Mouse (Mus musculus): ENCODE measurements around the gene C1qtnf12. TPM values are rescaled to one million over a fixed set of nuclear protein-coding genes. Genes with fewer than 3 reads are reported as not detected.

C1qtnf12 gene
- polyA plus RNA-seq (2015; fragmentation: Nextera tagmentation; extraction: Ambion mirVana): 48.3 and 50.3 TPM in 2 replicates

- peaks cover 21% of the 10 kb centered on the region for H3K4me1 ChIP-seq
- H3K9ac ChIP-seq: peak within 1 kb of the TSS; percentile 63
- H3K27ac ChIP-seq: peak within 1 kb of the TSS; percentile 76
- peaks cover 32% of the 10 kb centered on the region for H3K36me3 ChIP-seq
- H3K9me3 ChIP-seq: no peaks in the 10 kb centered on the region
- H3K4me3 ChIP-seq: peak within 1 kb of the TSS; percentile 62
- ATAC-seq (ENCODE audit: insufficient number of reproducible peaks, low FRiP score, low TSS enrichment, low read depth): peak; percentile 60
- peak within 1 kb of the TSS; percentile 97 for H3K4me2 ChIP-seq
- no peaks in the 10 kb centered on the region for H3K27me3 ChIP-seq
- under 1% methylated on average over 42 of the region's 42 CpGs for WGBS
Observed at GRCm38 (mm10) chr4:155962167-155962971, at the start of gene C1qtnf12. C1qtnf12 (plus strand) TSS chr4:155962318.

- no peak for ATAC-seq (ENCODE audit: insufficient number of reproducible peaks, low FRiP score, low TSS enrichment, low read depth)
- Histone ChIP-seq H3K4me2 (no peak overlapping the region), H3K27me3 (no peaks in the 10 kb centered on the region), H3K27ac (no peak overlapping the region), H3K4me1 (no peaks in the 10 kb centered on the region), H3K4me3 (no peak overlapping the region), H3K9me3 (no peaks in the 10 kb centered on the region), H3K36me3 (no peaks in the 10 kb centered on the region), H3K9ac (no peak overlapping the region)
- WGBS: 58% methylated on average over 1 of the region's 1 CpGs
Observed at GRCm38 (mm10) chr4:155932031-155932430, 30.1 kb upstream of the C1qtnf12 start.

GRCm38 (mm10) chr4:155943049-155943452 lies 19.1 kb upstream of the C1qtnf12 start:
- peaks cover 22% of the 10 kb centered on the region for H3K4me1 ChIP-seq
- H3K9ac ChIP-seq: peak overlapping the region; percentile 91
- H3K27ac ChIP-seq: peak overlapping the region; percentile 93
- under 1% methylated on average over 17 of the region's 17 CpGs for WGBS
- H3K4me2 ChIP-seq: peak overlapping the region; percentile 90
- H3K36me3 ChIP-seq: peaks cover 14% of the 10 kb centered on the region
- no peaks in the 10 kb centered on the region for H3K9me3 ChIP-seq
- ATAC-seq (ENCODE audit: insufficient number of reproducible peaks, low FRiP score, low TSS enrichment, low read depth): 0 out of 2 replicates have a peak, but pooled peaks have one; percentile 15
- H3K27me3 ChIP-seq: no peaks in the 10 kb centered on the region
- peak overlapping the region; percentile 98 for H3K4me3 ChIP-seq

GRCm38 (mm10) chr4:155943534-155944249 lies 18.4 kb upstream of the C1qtnf12 start, which contains the start of gene Ube2j2:
Ube2j2 (plus strand) TSS chr4:155943831.
- Histone ChIP-seq H3K27me3 (no peaks in the 10 kb centered on the region), H3K4me3 (peak within 1 kb of the TSS; percentile 98), H3K36me3 (peaks cover 20% of the 10 kb centered on the region), H3K27ac (peak within 1 kb of the TSS; percentile 93), H3K9me3 (no peaks in the 10 kb centered on the region), H3K4me2 (peak within 1 kb of the TSS; percentile 90), H3K9ac (peak within 1 kb of the TSS; percentile 91), H3K4me1 (peaks cover 22% of the 10 kb centered on the region)
- under 1% methylated on average over 74 of the region's 85 CpGs for WGBS
- peak; percentile 93 for ATAC-seq (ENCODE audit: insufficient number of reproducible peaks, low FRiP score, low TSS enrichment, low read depth)

- WGBS: under 1% methylated on average over 17 of the region's 17 CpGs
- peak overlapping the region; percentile 77; the same call in 1 of the 2 replicates for H3K27ac ChIP-seq
- no peaks in the 10 kb centered on the region for H3K27me3 ChIP-seq
Observed at GRCm38 (mm10) chr4:155944271-155944670, 17.8 kb upstream of the C1qtnf12 start.

GRCm38 (mm10) chr4:155947094-155947493 lies 15.0 kb upstream of the C1qtnf12 start:
- H3K4me2 ChIP-seq: no peak overlapping the region
- no peak overlapping the region for H3K9ac ChIP-seq
- no peaks in the 10 kb centered on the region for H3K27me3 ChIP-seq
- H3K4me3 ChIP-seq: no peak overlapping the region
- peaks cover 53% of the 10 kb centered on the region for H3K36me3 ChIP-seq
- H3K4me1 ChIP-seq: peaks cover 22% of the 10 kb centered on the region
- H3K27ac ChIP-seq: no peak overlapping the region
- no peak for ATAC-seq (ENCODE audit: insufficient number of reproducible peaks, low FRiP score, low TSS enrichment, low read depth)
- H3K9me3 ChIP-seq: no peaks in the 10 kb centered on the region

More at GRCm38 (mm10) chr4:155944271-155944670, 17.8 kb upstream of the C1qtnf12 start:
- H3K4me2 ChIP-seq: peak overlapping the region; percentile 90
- H3K4me3 ChIP-seq: peak overlapping the region; percentile 98
- peaks cover 25% of the 10 kb centered on the region for H3K36me3 ChIP-seq
- ATAC-seq (ENCODE audit: insufficient number of reproducible peaks, low FRiP score, low TSS enrichment, low read depth): no peak
- peaks cover 22% of the 10 kb centered on the region for H3K4me1 ChIP-seq
- H3K9ac ChIP-seq: peak overlapping the region; percentile 91
- H3K9me3 ChIP-seq: no peaks in the 10 kb centered on the region

- Histone ChIP-seq H3K4me2 (no peak overlapping the region), H3K9ac (no peak overlapping the region), H3K36me3 (peaks cover 75% of the 10 kb centered on the region), H3K27me3 (no peaks in the 10 kb centered on the region), H3K27ac (no peak overlapping the region), H3K4me3 (no peak overlapping the region), H3K4me1 (0 out of 2 replicates have a peak, but pooled peaks cover 2% of the 10 kb centered on the region), H3K9me3 (no peaks in the 10 kb centered on the region)
- no peak for ATAC-seq (ENCODE audit: insufficient number of reproducible peaks, low FRiP score, low TSS enrichment, low read depth)
- 91% methylated on average over 6 of the region's 6 CpGs for WGBS
Observed at GRCm38 (mm10) chr4:155955491-155955890, 6.6 kb upstream of the C1qtnf12 start.

GRCm38 (mm10) chr4:155959275-155959674 lies 2.8 kb upstream of the C1qtnf12 start:
- Histone ChIP-seq H3K4me3 (no peak overlapping the region), H3K27ac (no peak overlapping the region; the same call in 1 of the 2 replicates), H3K27me3 (no peaks in the 10 kb centered on the region), H3K4me1 (peaks cover 21% of the 10 kb centered on the region), H3K4me2 (no peak overlapping the region), H3K36me3 (peaks cover 38% of the 10 kb centered on the region), H3K9me3 (no peaks in the 10 kb centered on the region), H3K9ac (no peak overlapping the region)
- 7% methylated on average over 5 of the region's 5 CpGs for WGBS
- no peak; the same call in 1 of the 2 replicates for ATAC-seq (ENCODE audit: insufficient number of reproducible peaks, low FRiP score, low TSS enrichment, low read depth)

GRCm38 (mm10) chr4:155963106-155963505 lies 988 bp downstream of the C1qtnf12 start:
- Histone ChIP-seq H3K27ac (no peak overlapping the region), H3K27me3 (no peaks in the 10 kb centered on the region), H3K9me3 (no peaks in the 10 kb centered on the region), H3K4me1 (peaks cover 21% of the 10 kb centered on the region), H3K4me3 (peak overlapping the region; percentile 62), H3K36me3 (peaks cover 25% of the 10 kb centered on the region), H3K9ac (peak overlapping the region; percentile 63), H3K4me2 (peak overlapping the region; percentile 97)
- ATAC-seq (ENCODE audit: insufficient number of reproducible peaks, low FRiP score, low TSS enrichment, low read depth): no peak
- 45% methylated on average over 7 of the region's 7 CpGs for WGBS

- Histone ChIP-seq H3K27me3 (no peaks in the 10 kb centered on the region), H3K4me1 (peaks cover 21% of the 10 kb centered on the region), H3K4me2 (no peak overlapping the region), H3K4me3 (no peak overlapping the region), H3K9me3 (no peaks in the 10 kb centered on the region), H3K9ac (no peak overlapping the region), H3K27ac (no peak overlapping the region), H3K36me3 (peaks cover 21% of the 10 kb centered on the region)
- ATAC-seq (ENCODE audit: insufficient number of reproducible peaks, low FRiP score, low TSS enrichment, low read depth): no peak
- 91% methylated on average over 11 of the region's 11 CpGs for WGBS
Observed at GRCm38 (mm10) chr4:155964396-155964795, 2.3 kb downstream of the C1qtnf12 start.

- Histone ChIP-seq H3K27ac (no peak overlapping the region), H3K9me3 (no peaks in the 10 kb centered on the region), H3K9ac (no peak overlapping the region), H3K4me1 (no peaks in the 10 kb centered on the region), H3K27me3 (no peaks in the 10 kb centered on the region), H3K36me3 (peaks cover 21% of the 10 kb centered on the region), H3K4me3 (no peak overlapping the region), H3K4me2 (no peak overlapping the region)
- no peak for ATAC-seq (ENCODE audit: insufficient number of reproducible peaks, low FRiP score, low TSS enrichment, low read depth)
- WGBS: 77% methylated on average over 13 of the region's 13 CpGs
Observed at GRCm38 (mm10) chr4:155969043-155969653, 7.0 kb downstream of the C1qtnf12 start.

Measured in limb, embryonic 15.5 days (tissue).